Mouse (Mus musculus) heart, adult 11 months (tissue): ENCODE measurements around the gene Olfr70.

Experiments
- DNase-seq: peaks from one replicate; pipeline ENCODE4 v3.0.0; 2022

The Olfr70 gene

GRCm38 (mm10) chr4:43700707-43701106 lies at the start of gene Olfr70:
Olfr70 (minus strand) TSS chr4:43700807.
- no peak for DNase-seq

GRCm38 (mm10) chr4:43745187-43745586 lies 44.6 kb upstream of the Olfr70 start:
- DNase-seq: no peak

GRCm38 (mm10) chr4:43743099-43743498 lies 42.5 kb upstream of the Olfr70 start:
- no peak for DNase-seq

- peak; percentile 78 for DNase-seq
Measured at GRCm38 (mm10) chr4:43742637-43743036, 42.0 kb upstream of the Olfr70 start.

- no peak for DNase-seq
Measured at GRCm38 (mm10) chr4:43741526-43741925, 40.9 kb upstream of the Olfr70 start.

GRCm38 (mm10) chr4:43738989-43739674 lies 38.5 kb upstream of the Olfr70 start:
- DNase-seq: peak; percentile 60

- peak; percentile 80 for DNase-seq
Measured at GRCm38 (mm10) chr4:43737144-43737543, 36.5 kb upstream of the Olfr70 start.

- DNase-seq: peak; percentile 97
Measured at GRCm38 (mm10) chr4:43733186-43733585, 32.6 kb upstream of the Olfr70 start.

- peak; percentile 97 for DNase-seq
Measured at GRCm38 (mm10) chr4:43732171-43732570, 31.6 kb upstream of the Olfr70 start.

- DNase-seq: peak; percentile 96
Measured at GRCm38 (mm10) chr4:43730750-43731297, 30.2 kb upstream of the Olfr70 start.

GRCm38 (mm10) chr4:43729794-43730550 lies 29.4 kb upstream of the Olfr70 start, which contains the start of gene Spaar:
Spaar (plus strand) TSS chr4:43730034.
- DNase-seq: peak; percentile 99

GRCm38 (mm10) chr4:43729126-43729525 lies 28.5 kb upstream of the Olfr70 start:
- no peak for DNase-seq

GRCm38 (mm10) chr4:43728576-43728954 lies 28.0 kb upstream of the Olfr70 start:
- DNase-seq: peak; percentile 99

- peak; percentile 94 for DNase-seq
Measured at GRCm38 (mm10) chr4:43727718-43728575, 27.3 kb upstream of the Olfr70 start.

- peak; percentile 100 for DNase-seq
Measured at GRCm38 (mm10) chr4:43726995-43727394, 26.4 kb upstream of the Olfr70 start, which contains the start of gene Hrct1. Hrct1 (plus strand) TSS chr4:43727188.

GRCm38 (mm10) chr4:43726228-43726993 lies 25.8 kb upstream of the Olfr70 start:
- DNase-seq: peak; percentile 93

- DNase-seq: no peak
Measured at GRCm38 (mm10) chr4:43724764-43725163, 24.2 kb upstream of the Olfr70 start.

GRCm38 (mm10) chr4:43722191-43722590 lies 21.6 kb upstream of the Olfr70 start:
- no peak for DNase-seq

GRCm38 (mm10) chr4:43720491-43721228 lies 20.1 kb upstream of the Olfr70 start:
- DNase-seq: no peak

- DNase-seq: no peak
Measured at GRCm38 (mm10) chr4:43713652-43714219, 13.1 kb upstream of the Olfr70 start.

GRCm38 (mm10) chr4:43711821-43712220 lies 11.2 kb upstream of the Olfr70 start:
- DNase-seq: peak; percentile 93
